Mouse (Mus musculus): Measurements from ENCODE around the gene Bmp8b. TPM values are rescaled to one million over a fixed set of nuclear protein-coding genes. Genes with fewer than 3 reads are reported as not detected.

The Bmp8b gene
- polyA plus RNA-seq, 1 experiment from 2014 or later = 1.1 TPM

Other genes with a start within 250 kb of the Bmp8b start
- gene Cap1, start 219.1 kb upstream of the Bmp8b start, polyA plus RNA-seq (2014; fragmentation: Nextera tagmentation; extraction: Ambion mirVana) = 70.2 and 74.6 TPM in 2 replicates
- gene Mfsd2a, start 144.0 kb upstream of the Bmp8b start, polyA plus RNA-seq (2014; fragmentation: Nextera tagmentation; extraction: Ambion mirVana) = 5.3 and 6.6 TPM in 2 replicates
- gene Mycl, start 109.5 kb upstream of the Bmp8b start, polyA plus RNA-seq (2014; fragmentation: Nextera tagmentation; extraction: Ambion mirVana) = 26.9 and 29.3 TPM in 2 replicates
- 18.8 and 19.4 TPM in 2 replicates for gene Trit1, start 88.6 kb upstream of the Bmp8b start, polyA plus RNA-seq (2014; fragmentation: Nextera tagmentation; extraction: Ambion mirVana)
- not detected in 2 replicates for gene Oxct2b, start 11.1 kb downstream of the Bmp8b start, polyA plus RNA-seq (2014; fragmentation: Nextera tagmentation; extraction: Ambion mirVana)
- gene Ppie, start 34.8 kb downstream of the Bmp8b start, polyA plus RNA-seq (2014; fragmentation: Nextera tagmentation; extraction: Ambion mirVana) = 77.8 and 84.3 TPM in 2 replicates
- 0.50 and 0.81 TPM in 2 replicates for gene Hpcal4, start 78.1 kb downstream of the Bmp8b start, polyA plus RNA-seq (2014; fragmentation: Nextera tagmentation; extraction: Ambion mirVana)
- 0.22 TPM in 1 of 2 replicates, not detected in the other for gene Nt5c1a, start 96.3 kb downstream of the Bmp8b start, polyA plus RNA-seq (2014; fragmentation: Nextera tagmentation; extraction: Ambion mirVana)
- gene Heyl, start 128.4 kb downstream of the Bmp8b start, polyA plus RNA-seq (2014; fragmentation: Nextera tagmentation; extraction: Ambion mirVana) = 18.4 and 19.1 TPM in 2 replicates
- 60.4 and 60.8 TPM in 2 replicates for gene Pabpc4, start 157.2 kb downstream of the Bmp8b start, polyA plus RNA-seq (2014; fragmentation: Nextera tagmentation; extraction: Ambion mirVana)
- gene Oxct2a, start 218.5 kb downstream of the Bmp8b start, polyA plus RNA-seq (2014; fragmentation: Nextera tagmentation; extraction: Ambion mirVana) = not detected in 2 replicates
- gene Bmp8a, start 238.1 kb downstream of the Bmp8b start, polyA plus RNA-seq (2014; fragmentation: Nextera tagmentation; extraction: Ambion mirVana) = 2.3 and 3.4 TPM in 2 replicates